ENCODE assay signal across 8 mouse cellular contexts in the genomic region with DNA sequence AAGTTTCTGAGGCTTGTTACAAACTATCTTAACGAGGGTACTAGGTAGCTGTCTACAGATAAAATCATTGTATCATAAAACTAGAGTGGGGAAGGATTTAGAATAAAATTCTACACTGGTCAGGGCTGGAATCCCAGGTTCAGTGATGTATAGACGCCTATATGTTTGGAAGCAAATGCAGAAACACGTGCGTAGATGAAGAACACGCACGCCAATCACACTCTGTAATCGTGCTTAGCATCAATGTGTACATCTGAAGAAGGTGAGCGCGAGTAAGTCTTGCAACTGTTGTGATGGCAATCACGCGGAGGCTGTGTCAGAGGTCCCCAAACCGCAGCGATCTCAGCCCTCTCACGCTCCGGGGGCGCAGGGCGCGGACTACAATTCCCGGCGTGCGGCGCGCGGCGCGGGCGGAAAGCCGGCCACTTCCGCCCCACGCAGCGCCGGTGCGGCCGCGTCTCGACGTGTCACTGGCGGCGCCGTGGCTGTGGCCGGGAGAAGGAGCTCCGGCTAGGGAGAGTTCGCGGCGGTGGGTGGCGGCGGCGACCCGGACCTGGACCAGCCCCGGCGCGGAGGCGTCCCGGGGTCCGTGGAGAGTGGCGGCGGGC. TPM values are rescaled to one million over a fixed set of nuclear protein-coding genes. Genes with fewer than 3 reads are reported as not detected.
DNase-seq lines count a peak whose midpoint lies in the region; ATAC-seq and TF ChIP-seq lines count a peak whose summit lies in the region.

Gene Clint1 (plus strand): TSS at position 536 of the 608 bp plus-strand sequence.

- peak; percentile 74 for ATAC-seq in activated CD4-positive, CD25-positive, alpha-beta regulatory T cell, adult 4 months
- peak; percentile 64 for ATAC-seq in inflammation-experienced regulatory T-cells, adult 6 months
- ATAC-seq in megakaryocyte-erythroid progenitor cell, adult 5-6 weeks (replicated peaks; ENCODE audit: low FRiP score, low TSS enrichment, poor library complexity, severe bottlenecking), result peak; percentile 51

- H3K4me1 ChIP-seq in cortical plate, adult 2 months (ENCODE audit: control insufficient read depth, insufficient read depth, low read length), result peaks cover 6% of the 10 kb centered on the region

- no peak for TF ChIP-seq CTCF in cortical plate, adult 2 months (IDR thresholded peaks at IDR 0.05; ENCODE audit: extremely low read depth, insufficient read depth, low read length)

- intact Hi-C loops in gastrocnemius, postnatal 14 days (cut with DNase I; ENCODE audit: low total_unique reads), result no loop called here
- intact Hi-C loops in left cerebral cortex, postnatal 10 days (cut with DNase I), result no loop called here

- peak; percentile 87 for DNase-seq in gastrocnemius, postnatal 14 days
- peak; percentile 63 to 91 for DNase-seq in left cerebral cortex, postnatal 10 days (ENCODE audit: extremely low spot score in 1 of 2, low spot score in 2 of 2)
- DNase-seq in right cerebral cortex, postnatal 25 days, result peak; percentile 90
- DNase-seq in urinary bladder, postnatal 4 days (ENCODE audit: low spot score in 2 of 2), result peak; percentile 77 to 80

- H3K27ac ChIP-seq in cortical plate, adult 2 months (ENCODE audit: insufficient read depth, low read length), result peak within 1 kb of the TSS; percentile 73

- TF ChIP-seq POLR2A in cortical plate, adult 2 months (IDR thresholded peaks at IDR 0.05; ENCODE audit: extremely low read depth, insufficient read depth, low read length), result peak; percentile 60; the same call in 1 of the 2 replicates

- peak within 1 kb of the TSS; percentile 79 for H3K4me3 ChIP-seq in cortical plate, adult 2 months (ENCODE audit: insufficient read depth, low read length)

RNA-seq across cellular contexts. Expression of gene Clint1, which starts in this region (rescaled TPM):
- 10 to 100 TPM; 45.4 to 47.0 TPM for polyA plus RNA-seq in activated CD4-positive, CD25-positive, alpha-beta regulatory T cell, adult 4 months (2017; shearing (Covaris generic))
- polyA plus RNA-seq in cortical plate, adult 2 months (2012; rRNA removed), result 41.5 and 41.7 TPM in 2 replicates
- 10 to 100 TPM; 32.4 to 37.7 TPM for total RNA-seq in gastrocnemius, postnatal 14 days (2021)
- polyA plus RNA-seq in inflammation-experienced regulatory T-cells, adult 6 months (2017; shearing (Covaris generic)), result 10 to 100 TPM; 36.9 to 52.5 (median 45.6) TPM
- total RNA-seq in left cerebral cortex, postnatal 10 days (2021), result 10 to 100 TPM; 43.8 to 44.0 TPM
- total RNA-seq in megakaryocyte-erythroid progenitor cell, adult 5-6 weeks (2014; fragmentation: Nextera tagmentation), result 121 and 126 TPM in 2 replicates
- total RNA-seq in megakaryocyte-erythroid progenitor cell, adult 5-6 weeks (2017), result 174 and 179 TPM in 2 replicates

Comparison
In these comparisons a context has a peak if more than half of its experiments do, and no peak if none do; other contexts are left out.
1. Peak in every context shown above with its lines: DNase-seq, ATAC-seq, H3K4me3 ChIP-seq and H3K27ac ChIP-seq.